Mouse (Mus musculus) thymus, postnatal 36 days (tissue): ENCODE data around the gene Gm14288.
"Not testable (repeated sequence)": the region's sequence is repeated elsewhere in the genome, so short reads cannot be mapped to it uniquely, and the experiment has no call there.

Source experiments
- DNase-seq, 2 experiments: peaks; one replicate each; pipeline ENCODE4 v3.0.0; 2022; ENCODE audit warnings: mixed read lengths in 2 of 2

Gm14288 gene

GRCm38 (mm10) chr2:175800993-175801392, at the start of gene Gm14288:
Gene Gm14288 (minus strand): TSS chr2:175801093.
- DNase-seq: not testable (repeated sequence)

GRCm38 (mm10) chr2:175741237-175741636, 59.7 kb downstream of the Gm14288 start, which contains the start of gene Gm2007:
Gene Gm2007 (plus strand): TSS chr2:175741537.
- not testable (repeated sequence) for DNase-seq
